Mouse (Mus musculus) CH12.LX (cell line): Measurements from ENCODE around the gene Zfp692. TPM values are rescaled to one million over a fixed set of nuclear protein-coding genes. Genes with fewer than 3 reads are reported as not detected.

Experiments used
- DNase-seq: peaks from one replicate; pipeline ENCODE4 v3.0.0-alpha.2; 2013; ENCODE audit errors: extremely low read depth
- H3K27ac ChIP-seq: 2 replicates; pipeline ENCODE4 v1.5.1; 2012; ENCODE audit warnings: low read depth, mild to moderate bottlenecking, control low read depth, moderate library complexity; ENCODE audit not compliant: insufficient read depth
- H3K27me3 ChIP-seq: replicated peaks from 2 replicates; pipeline ENCODE3; 2012; ENCODE audit warnings: inconsistent platforms
- H3K36me3 ChIP-seq, 2 experiments: replicated peaks in 1 of 2; 2 replicates each; pipeline versions ENCODE3 to v1.6.1; 2012; ENCODE audit warnings: inconsistent platforms in 1 of 2, low read length in 1 of 2, mild to moderate bottlenecking in 1 of 2, mixed read lengths in 1 of 2, moderate library complexity in 1 of 2; ENCODE audit not compliant: control insufficient read depth in 1 of 2, insufficient read depth in 1 of 2
- H3K4me1 ChIP-seq, 2 experiments: 2 replicates each; pipeline ENCODE4 v1.6.1; 2012; ENCODE audit warnings: inconsistent platforms in 1 of 2, moderate library complexity in 1 of 2; ENCODE audit not compliant: insufficient read depth in 2 of 2, control insufficient read depth in 1 of 2
- H3K4me2 ChIP-seq: 2 replicates; pipeline ENCODE4 v1.6.1; 2012; ENCODE audit warnings: low read depth, mild to moderate bottlenecking, control low read depth; ENCODE audit not compliant: poor library complexity, insufficient read depth, severe bottlenecking
- H3K4me3 ChIP-seq, 3 experiments: fragments of 150-350 bp in 1 of 3; sonication (generic) in 1 of 3; replicated peaks in 1 of 3; 2 replicates each; pipeline versions ENCODE3 to v1.5.1; 2011 to 2012; ENCODE audit warnings: low read depth in 2 of 3, low read length in 2 of 3, mild to moderate bottlenecking in 2 of 3, moderate library complexity in 2 of 3, control low read depth in 1 of 3, improper control_type of control experiment in 1 of 3, inconsistent platforms in 1 of 3, mixed read lengths in 1 of 3; ENCODE audit not compliant: poor library complexity in 1 of 3
- H3K79me2 ChIP-seq: replicated peaks from 2 replicates; pipeline ENCODE4 v1.6.1; 2012; ENCODE audit warnings: mild to moderate bottlenecking, moderate library complexity; ENCODE audit not compliant: control insufficient read depth, poor library complexity, insufficient read depth, severe bottlenecking; ENCODE audit errors: extremely low read depth
- H3K9ac ChIP-seq: 2 replicates; pipeline ENCODE4 v1.6.1; 2012; ENCODE audit warnings: low read depth, mild to moderate bottlenecking, control low read depth, moderate library complexity; ENCODE audit not compliant: insufficient read depth
- H3K9me3 ChIP-seq: replicated peaks from 2 replicates; pipeline ENCODE3; 2012; ENCODE audit warnings: low read length, inconsistent platforms, mixed read lengths
- CHD1 ChIP-seq: IDR thresholded peaks from 2 replicates; pipeline ENCODE4 v1.6.1; 2012; ENCODE audit warnings: low read depth, low read length, improper control_type of control experiment, inconsistent platforms
- CHD2 ChIP-seq: IDR thresholded peaks from 2 replicates; pipeline ENCODE4 v1.6.1; 2011; ENCODE audit warnings: low read length, improper control_type of control experiment
- GABPA ChIP-seq: IDR thresholded peaks from 2 replicates; pipeline ENCODE4 v1.6.1; 2012; ENCODE audit warnings: low read depth, low read length, improper control_type of control experiment, inconsistent platforms; ENCODE audit not compliant: insufficient replicate concordance
- IRF4 ChIP-seq: IDR thresholded peaks from 2 replicates; pipeline ENCODE4 v1.6.1; 2014; ENCODE audit warnings: low read depth, mild to moderate bottlenecking, inconsistent platforms, low read length, improper control_type of control experiment
- MAZ ChIP-seq: IDR thresholded peaks from 2 replicates; pipeline ENCODE4 v1.6.1; 2012; ENCODE audit warnings: low read depth, mild to moderate bottlenecking, inconsistent platforms, low read length, improper control_type of control experiment, moderate library complexity
- POLR2AphosphoS2 ChIP-seq: IDR thresholded peaks from 2 replicates; pipeline ENCODE4 v1.6.1; 2011; ENCODE audit warnings: low read depth, low read length, improper control_type of control experiment
- SIN3A ChIP-seq: IDR thresholded peaks from 2 replicates; pipeline ENCODE4 v1.6.1; 2012; ENCODE audit warnings: low read length, improper control_type of control experiment, inconsistent platforms
- UBTF ChIP-seq: IDR thresholded peaks from 2 replicates; pipeline ENCODE4 v1.6.1; 2012; ENCODE audit warnings: low read depth, mild to moderate bottlenecking, inconsistent platforms, low read length, improper control_type of control experiment, moderate library complexity
- ZMIZ1 ChIP-seq: IDR thresholded peaks from 2 replicates; pipeline ENCODE4 v1.6.1; 2012; ENCODE audit warnings: low read depth, mild to moderate bottlenecking, inconsistent platforms, low read length, improper control_type of control experiment
- dilution Hi-C: fragments of 300-500 bp; cut with MboI; formaldehyde crosslinking; loops from 2 replicates; pipeline ENCODE4 v1.14.3; 2020; ENCODE audit warnings: low sequenced_read_pairs; ENCODE audit not compliant: extremely low pct_unique_long_range_greater_than_20kb, extremely low pct_ligation_motif_present
- in situ Hi-C: fragments of 300-500 bp; cut with MboI; formaldehyde crosslinking; loops from 3 replicates; pipeline ENCODE4 v1.14.3; 2019; ENCODE audit warnings: low sequenced_read_pairs, low pct_ligation_motif_present, low pct_unique_long_range_greater_than_20kb, mixed read lengths
- polyA plus RNA-seq: library from polyadenylated mRNA; unstranded; fragments of >175 nt; gene quantifications from 2 replicates; pipeline ENCODE4 v1.2.1, GENCODE M21; 2012; ENCODE audit warnings: low read depth; ENCODE audit not compliant: insufficient read length
- total RNA-seq, 2 experiments: library from RNA; depleted of rRNA; stranded (reverse); fragments of 300-350 nt in 1 of 2; fragments of >200 nt in 1 of 2; gene quantifications; 2 replicates each; pipeline ENCODE4 v1.2.3; 2012 to 2014

Gene Zfp692
- total and polyA plus RNA-seq, 3 experiments = 13.1 to 18.7 (median 17.7) TPM

- 0 out of 2 replicates have a peak, but pooled peaks have one; percentile 8 for TF ChIP-seq ZMIZ1
- no peak for TF ChIP-seq GABPA
- TF ChIP-seq, all 38 proteins: peak for 1
- Histone ChIP-seq H3K4me3 (no peak overlapping the region), H3K4me2 (no peak overlapping the region), H3K79me2 (no peaks in the 10 kb centered on the region), H3K9ac (no peak overlapping the region), H3K27me3 (no peaks in the 10 kb centered on the region), H3K9me3 (no peaks in the 10 kb centered on the region), H3K36me3 (peaks cover 42 to 97% of the 10 kb centered on the region in 2 experiments), H3K27ac (no peak overlapping the region), H3K4me1 (no peaks in the 10 kb centered on the region)
- dilution Hi-C loops = no loop called here
- DNase-seq = no peak
- in situ Hi-C loops = no loop called here
These were observed 8.8 kb downstream of the Zfp692 start for GRCm38 (mm10) chr11:58315536-58316168.

- no peak for DNase-seq
- peak; percentile 12; the same call in 1 of the 2 replicates for TF ChIP-seq POLR2AphosphoS2
- TF ChIP-seq SIN3A = no peak
- Histone ChIP-seq H3K27ac (no peak overlapping the region), H3K27me3 (no peaks in the 10 kb centered on the region), H3K9ac (no peak overlapping the region), H3K4me1 (peaks cover 0 to 3% of the 10 kb centered on the region in 2 experiments; a peak in 1 of 4 replicates), H3K36me3 (peaks cover 42 to 97% of the 10 kb centered on the region in 2 experiments), H3K9me3 (no peaks in the 10 kb centered on the region), H3K79me2 (no peaks in the 10 kb centered on the region), H3K4me2 (no peak overlapping the region), H3K4me3 (no peak overlapping the region)
- in situ Hi-C loops (no loop called here), dilution Hi-C loops (no loop called here)
These were observed 9.5 kb downstream of the Zfp692 start for GRCm38 (mm10) chr11:58316344-58316743.

- no peaks in the 10 kb centered on the region for H3K9me3 ChIP-seq
- H3K27ac ChIP-seq = no peak overlapping the region
- H3K4me2 ChIP-seq = no peak overlapping the region
- 0 out of 2 replicates have a peak, but pooled peaks cover 2% of the 10 kb centered on the region for H3K79me2 ChIP-seq
- TF ChIP-seq MAZ (no peak), CHD2 (no peak), CHD1 (no peak), IRF4 (no peak), UBTF (no peak)
- no peak for DNase-seq
- peaks cover 4 to 9% of the 10 kb centered on the region in 2 experiments for H3K4me1 ChIP-seq
- in situ Hi-C loops (no loop called here), dilution Hi-C loops (no loop called here)
- H3K27me3 ChIP-seq = no peaks in the 10 kb centered on the region
- H3K36me3 ChIP-seq = peaks cover 42 to 96% of the 10 kb centered on the region in 2 experiments
- no peak overlapping the region for H3K4me3 ChIP-seq
- no peak overlapping the region for H3K9ac ChIP-seq
These were observed 10.0 kb downstream of the Zfp692 start for GRCm38 (mm10) chr11:58316768-58317390.
